Comparison of ENCODE assay signal across 8 mouse cellular contexts in genomic region chr11:70213736-70214135, GRCm38 (mm10). TPM values are rescaled to one million over a fixed set of nuclear protein-coding genes. Genes with fewer than 3 reads are reported as not detected.
DNase-seq lines count a peak whose midpoint lies in the region; ATAC-seq and TF ChIP-seq lines count a peak whose summit lies in the region.

No protein-coding gene starts in this region.

- H3K27me3 ChIP-seq in heart, embryonic 10.5 days (ENCODE audit: insufficient read depth, poor library complexity, severe bottlenecking), result peaks cover 79% of the 10 kb centered on the region
- peaks cover 64% of the 10 kb centered on the region for H3K27me3 ChIP-seq in E14TG2a.4 (ENCODE audit: insufficient read depth, low read length)
- H3K27me3 ChIP-seq in embryonic facial prominence, embryonic 14.5 days (replicated peaks; ENCODE audit: control insufficient read depth, insufficient read depth, low read length), result peaks cover 52% of the 10 kb centered on the region
- peaks cover 75% of the 10 kb centered on the region for H3K27me3 ChIP-seq in limb, embryonic 10.5 days (ENCODE audit: low read depth, poor library complexity, severe bottlenecking)
- peaks cover 3% of the 10 kb centered on the region for H3K27me3 ChIP-seq in splenic B cell, adult 2 months (ENCODE audit: control insufficient read depth, insufficient read depth, low read length, poor library complexity, severe bottlenecking)

- H3K4me1 ChIP-seq in heart, embryonic 10.5 days, result peaks cover 25% of the 10 kb centered on the region
- peaks cover 47% of the 10 kb centered on the region for H3K4me1 ChIP-seq in E14TG2a.4 (replicated peaks; ENCODE audit: low read depth, low read length)
- H3K4me1 ChIP-seq in embryonic facial prominence, embryonic 14.5 days (ENCODE audit: control insufficient read depth, insufficient read depth, low read length), result peaks cover 16% of the 10 kb centered on the region
- peaks cover 28% of the 10 kb centered on the region for H3K4me1 ChIP-seq in limb, embryonic 10.5 days

- peaks cover 12% of the 10 kb centered on the region for H3K36me3 ChIP-seq in heart, embryonic 10.5 days
- H3K36me3 ChIP-seq in E14TG2a.4 (ENCODE audit: insufficient read depth, low read length), result peaks cover 24% of the 10 kb centered on the region
- H3K36me3 ChIP-seq in embryonic facial prominence, embryonic 14.5 days (ENCODE audit: control insufficient read depth, insufficient read depth, low read length), result peaks cover 3% of the 10 kb centered on the region; the same call in 1 of the 2 replicates
- H3K36me3 ChIP-seq in limb, embryonic 10.5 days, result peaks cover 19% of the 10 kb centered on the region
- H3K36me3 ChIP-seq in splenic B cell, adult 2 months (ENCODE audit: control insufficient read depth, insufficient read depth, low read length, poor library complexity, severe bottlenecking), result no peaks in the 10 kb centered on the region

- H3K4me2 ChIP-seq in embryonic facial prominence, embryonic 14.5 days (ENCODE audit: low read depth, low read length), result peak overlapping the region; percentile 68

- H3K27ac ChIP-seq in heart, embryonic 10.5 days, result no peak overlapping the region
- no peak overlapping the region for H3K27ac ChIP-seq in embryonic facial prominence, embryonic 14.5 days (replicated peaks; ENCODE audit: low read depth, low read length)
- no peak overlapping the region for H3K27ac ChIP-seq in limb, embryonic 10.5 days

- DNase-seq in heart, embryonic 10.5 days (ENCODE audit: low spot score), result no peak
- no peak for DNase-seq in heart, postnatal 14 days
- no peak for DNase-seq in embryonic facial prominence, embryonic 14.5 days (ENCODE audit: low spot score)
- DNase-seq in limb, embryonic 10.5 days (ENCODE audit: low spot score), result no peak
- peak; percentile 49 for DNase-seq in splenic B cell, adult 2 months (ENCODE audit: low read depth, low spot score)
- DNase-seq in gastrocnemius, adult 18-20 months (ENCODE audit: low spot score), result no peak
- DNase-seq in gastrocnemius, postnatal 25 days, result no peak

- TF ChIP-seq CTCF in E14TG2a.4 (conservative IDR thresholded peaks at IDR 0.05; ENCODE audit: low read length), result no peak

- peak; percentile 60; the same call in 1 of the 2 replicates for ATAC-seq in embryonic facial prominence, embryonic 14.5 days (ENCODE audit: low read depth)

- intact Hi-C loops in heart, postnatal 14 days (cut with DNase I), result loop anchor here (10.0 kb wide), 1 partner anchor 279 kb away; the partner anchor contains the start of gene Ybx2

- peak overlapping the region; percentile 59; the same call in 1 of the 2 replicates for H3K9ac ChIP-seq in embryonic facial prominence, embryonic 14.5 days (ENCODE audit: low read depth, low read length)

- no peaks in the 10 kb centered on the region for H3K9me3 ChIP-seq in heart, embryonic 10.5 days
- no peaks in the 10 kb centered on the region for H3K9me3 ChIP-seq in E14TG2a.4 (ENCODE audit: low read length)
- no peaks in the 10 kb centered on the region for H3K9me3 ChIP-seq in embryonic facial prominence, embryonic 14.5 days (ENCODE audit: control insufficient read depth, low read length)
- H3K9me3 ChIP-seq in limb, embryonic 10.5 days (replicated peaks), result no peaks in the 10 kb centered on the region

- 9% methylated on average over 26 of the region's 26 CpGs for WGBS in heart, embryonic 10.5 days
- WGBS in embryonic facial prominence, embryonic 14.5 days, result 8% methylated on average over 18 of the region's 26 CpGs
- 10% methylated on average over 26 of the region's 26 CpGs for WGBS in limb, embryonic 10.5 days

- peak overlapping the region; percentile 48 for H3K4me3 ChIP-seq in heart, embryonic 10.5 days
- H3K4me3 ChIP-seq in E14TG2a.4 (replicated peaks; ENCODE audit: low read length), result peak overlapping the region; percentile 74
- H3K4me3 ChIP-seq in embryonic facial prominence, embryonic 14.5 days (ENCODE audit: low read depth, low read length), result peak overlapping the region; percentile 34
- H3K4me3 ChIP-seq in limb, embryonic 10.5 days, result peak overlapping the region; percentile 48

RNA-seq across cellular contexts. Expression of gene Slc16a11, which starts 1.2 kb away (rescaled TPM):
- polyA plus RNA-seq in heart, embryonic 10.5 days (2016; fragmentation: Nextera tagmentation; extraction: Ambion mirVana), result 0.51 and 2.4 TPM in 2 replicates
- under 1 TPM; 0.76 to 0.90 TPM for total RNA-seq in heart, postnatal 14 days (2021)
- 2.9 and 3.0 TPM in 2 replicates for polyA plus RNA-seq in embryonic facial prominence, embryonic 14.5 days (2014; fragmentation: Nextera tagmentation; extraction: Ambion mirVana)
- polyA plus RNA-seq in limb, embryonic 10.5 days (2016; fragmentation: Nextera tagmentation; extraction: Ambion mirVana), result 0.84 and 1.6 TPM in 2 replicates
- under 1 TPM in 1 of 2 experiments, not detected in 1; 0.50 TPM for total RNA-seq in gastrocnemius, adult 18-20 months (2021)
- total RNA-seq in gastrocnemius, postnatal 25 days (2021), result not detected

RNA-seq across cellular contexts. Expression of gene Slc16a13, which starts 7.1 kb away (rescaled TPM):
- polyA plus RNA-seq in heart, embryonic 10.5 days (2016; fragmentation: Nextera tagmentation; extraction: Ambion mirVana), result 10.0 and 10.4 TPM in 2 replicates
- 1 to 10 TPM; 4.2 to 5.8 TPM for total RNA-seq in heart, postnatal 14 days (2021)
- 4.2 and 5.8 TPM in 2 replicates for polyA plus RNA-seq in embryonic facial prominence, embryonic 14.5 days (2014; fragmentation: Nextera tagmentation; extraction: Ambion mirVana)
- polyA plus RNA-seq in limb, embryonic 10.5 days (2016; fragmentation: Nextera tagmentation; extraction: Ambion mirVana), result 11.6 and 16.3 TPM in 2 replicates
- total RNA-seq in gastrocnemius, adult 18-20 months (2021), result under 1 TPM; 0.14 to 0.50 TPM
- under 1 TPM; 0.10 to 0.88 TPM for total RNA-seq in gastrocnemius, postnatal 25 days (2021)

RNA-seq across cellular contexts. Expression of gene Bcl6b, which starts 15.9 kb away (rescaled TPM):
- polyA plus RNA-seq in heart, embryonic 10.5 days (2016; fragmentation: Nextera tagmentation; extraction: Ambion mirVana), result 10.7 and 15.0 TPM in 2 replicates
- 10 to 100 TPM; 26.1 to 32.5 TPM for total RNA-seq in heart, postnatal 14 days (2021)
- polyA plus RNA-seq in embryonic facial prominence, embryonic 14.5 days (2014; fragmentation: Nextera tagmentation; extraction: Ambion mirVana), result 11.6 and 13.0 TPM in 2 replicates
- 5.6 and 7.5 TPM in 2 replicates for polyA plus RNA-seq in limb, embryonic 10.5 days (2016; fragmentation: Nextera tagmentation; extraction: Ambion mirVana)
- total RNA-seq in gastrocnemius, adult 18-20 months (2021), result 1 to 10 TPM in 1 of 2 experiments, under 1 TPM in 1; 0.82 to 5.1 TPM
- 1 to 10 TPM; 4.1 to 6.2 TPM for total RNA-seq in gastrocnemius, postnatal 25 days (2021)

RNA-seq across cellular contexts. Expression of gene 0610010K14Rik, which starts 24.0 kb away (rescaled TPM):
- 142 and 153 TPM in 2 replicates for polyA plus RNA-seq in heart, embryonic 10.5 days (2016; fragmentation: Nextera tagmentation; extraction: Ambion mirVana)
- total RNA-seq in heart, postnatal 14 days (2021), result 10 to 100 TPM; 34.7 to 38.4 TPM
- 149 and 172 TPM in 2 replicates for polyA plus RNA-seq in embryonic facial prominence, embryonic 14.5 days (2014; fragmentation: Nextera tagmentation; extraction: Ambion mirVana)
- polyA plus RNA-seq in limb, embryonic 10.5 days (2016; fragmentation: Nextera tagmentation; extraction: Ambion mirVana), result 220 and 235 TPM in 2 replicates
- total RNA-seq in gastrocnemius, adult 18-20 months (2021), result 10 to 100 TPM; 30.3 to 30.7 TPM
- 10 to 100 TPM; 26.9 to 36.2 TPM for total RNA-seq in gastrocnemius, postnatal 25 days (2021)

RNA-seq across cellular contexts. Expression of gene Gm21988, which starts 25.9 kb away (rescaled TPM):
- polyA plus RNA-seq in heart, embryonic 10.5 days (2016; fragmentation: Nextera tagmentation; extraction: Ambion mirVana), result 6.5 and 8.7 TPM in 2 replicates
- 1 to 10 TPM; 3.1 to 3.2 TPM for total RNA-seq in heart, postnatal 14 days (2021)
- polyA plus RNA-seq in embryonic facial prominence, embryonic 14.5 days (2014; fragmentation: Nextera tagmentation; extraction: Ambion mirVana), result 9.9 and 12.2 TPM in 2 replicates
- polyA plus RNA-seq in limb, embryonic 10.5 days (2016; fragmentation: Nextera tagmentation; extraction: Ambion mirVana), result 9.7 TPM in 2 replicates
- 1 to 10 TPM; 3.2 to 3.3 TPM for total RNA-seq in gastrocnemius, adult 18-20 months (2021)
- total RNA-seq in gastrocnemius, postnatal 25 days (2021), result 1 to 10 TPM; 2.4 to 3.0 TPM
